Mouse (Mus musculus): ENCODE measurements around the gene Uvssa.
"Not testable (repeated sequence)": the region's sequence is repeated elsewhere in the genome, so short reads cannot be mapped to it uniquely, and the experiment has no call there.

The Uvssa gene

DNA sequence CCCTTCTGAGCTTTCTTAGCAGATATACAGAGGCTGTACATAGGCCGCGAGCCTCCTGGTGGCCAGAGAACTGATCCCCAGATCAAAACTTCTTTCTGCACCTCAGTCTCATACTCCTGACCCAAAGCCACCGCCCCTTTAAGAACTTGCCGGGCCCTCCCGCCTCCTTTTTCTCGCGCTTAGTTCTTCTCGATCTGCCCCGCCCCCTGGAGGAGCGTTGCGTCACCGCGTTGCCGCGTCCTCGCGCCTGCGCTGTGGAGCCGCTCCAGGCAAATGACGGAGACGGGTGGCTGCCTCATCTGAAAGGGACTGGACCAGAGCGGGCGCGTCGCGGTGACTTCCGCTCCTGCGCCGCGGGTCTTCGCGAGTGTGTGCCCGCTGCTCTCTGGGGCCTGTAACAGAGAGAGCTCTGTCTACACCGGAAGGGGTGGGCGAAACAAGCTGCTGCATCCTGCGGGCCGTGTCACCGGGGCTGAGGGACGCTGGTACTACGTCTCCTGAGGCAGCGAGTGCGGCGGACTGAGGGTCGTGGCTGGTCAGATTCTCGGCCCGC is at the start of gene Uvssa:
Gene Uvssa, plus strand, starts transcription at position 248 of the 553 bp plus-strand sequence.
- peak; percentile 99 for DNase-seq (ENCODE audit: inconsistent age in 2 of 2, low spot score in 1 of 2)

- DNase-seq (ENCODE audit: inconsistent age in 2 of 2, low spot score in 1 of 2) = no peak
These were observed 43.7 kb upstream of the Uvssa start for GRCm38 (mm10) chr5:33334381-33335272.

DNA sequence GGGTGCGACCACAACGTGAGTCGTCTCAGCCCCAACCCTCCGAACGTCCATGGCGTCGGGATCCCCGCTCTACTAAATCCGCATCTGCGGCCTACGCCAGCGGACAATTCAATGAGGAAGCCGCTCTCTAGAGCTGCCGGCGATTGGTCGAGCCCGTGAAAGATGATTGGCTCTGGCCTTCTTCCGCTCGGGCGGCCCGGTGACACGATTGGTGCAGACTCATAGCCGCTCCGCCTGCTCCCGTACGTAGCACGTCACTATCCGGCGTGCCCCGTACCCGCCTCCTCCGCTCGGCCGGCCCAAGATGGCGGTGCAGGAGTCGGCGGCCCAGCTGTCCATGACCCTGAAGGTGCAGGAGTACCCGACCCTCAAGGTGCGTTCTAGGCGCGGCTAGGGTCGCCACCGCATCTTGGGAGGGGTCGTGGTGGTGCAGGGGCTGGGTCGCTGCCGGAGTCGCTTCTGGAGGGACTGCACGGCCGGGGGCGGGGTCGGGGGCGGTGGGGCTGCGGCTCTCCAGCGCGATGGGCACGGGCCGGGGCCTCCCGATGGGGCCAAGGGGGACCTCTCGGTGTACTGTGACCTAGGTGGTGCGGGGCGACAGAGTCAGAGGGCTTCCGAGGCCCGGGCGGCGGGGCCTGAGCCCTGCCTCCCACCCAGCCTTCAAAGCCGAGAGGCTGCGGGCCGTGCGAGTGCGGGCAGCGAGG is 42.9 kb upstream of the Uvssa start, which contains the start of gene Maea:
Gene Maea, plus strand, starts transcription at position 237 of the 704 bp plus-strand sequence.
- peak; percentile 97 to 98 for DNase-seq (ENCODE audit: inconsistent age in 2 of 2, low spot score in 1 of 2)

DNA sequence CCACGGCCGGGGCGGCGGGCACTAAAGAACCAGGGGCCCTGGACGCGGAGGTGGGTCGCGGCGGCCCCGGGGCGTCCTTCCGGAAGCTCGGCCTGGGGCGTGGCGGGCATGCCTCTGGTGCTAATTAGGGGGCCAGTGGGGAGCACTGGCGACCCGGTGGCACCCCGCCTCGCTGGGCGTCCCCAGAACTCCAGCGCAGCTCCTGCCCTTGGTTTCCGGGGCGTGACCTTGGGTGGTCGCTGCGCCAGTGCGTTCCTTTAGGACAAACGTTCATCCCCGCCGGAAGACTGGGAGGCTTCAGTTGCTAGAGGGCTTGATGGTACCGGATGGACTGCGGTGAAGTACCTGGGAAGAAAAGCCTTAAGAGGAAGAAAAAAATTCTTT is 42.4 kb upstream of the Uvssa start:
- DNase-seq (ENCODE audit: inconsistent age in 2 of 2, low spot score in 1 of 2) = no peak

- DNase-seq (ENCODE audit: inconsistent age in 2 of 2, low spot score in 1 of 2) = no peak
These were observed 41.1 kb upstream of the Uvssa start for GRCm38 (mm10) chr5:33337206-33337605.

- DNase-seq (ENCODE audit: inconsistent age in 2 of 2, low spot score in 1 of 2) = no peak
These were observed 37.2 kb upstream of the Uvssa start for GRCm38 (mm10) chr5:33341165-33341564.

GRCm38 (mm10) chr5:33342248-33342647 is 36.1 kb upstream of the Uvssa start:
- DNase-seq (ENCODE audit: inconsistent age in 2 of 2, low spot score in 1 of 2) = not testable (repeated sequence)

GRCm38 (mm10) chr5:33342821-33343220 is 35.5 kb upstream of the Uvssa start:
- DNase-seq (ENCODE audit: inconsistent age in 2 of 2, low spot score in 1 of 2) = no peak

GRCm38 (mm10) chr5:33343571-33343970 is 34.8 kb upstream of the Uvssa start:
- DNase-seq (ENCODE audit: inconsistent age in 2 of 2, low spot score in 1 of 2) = no peak

DNA sequence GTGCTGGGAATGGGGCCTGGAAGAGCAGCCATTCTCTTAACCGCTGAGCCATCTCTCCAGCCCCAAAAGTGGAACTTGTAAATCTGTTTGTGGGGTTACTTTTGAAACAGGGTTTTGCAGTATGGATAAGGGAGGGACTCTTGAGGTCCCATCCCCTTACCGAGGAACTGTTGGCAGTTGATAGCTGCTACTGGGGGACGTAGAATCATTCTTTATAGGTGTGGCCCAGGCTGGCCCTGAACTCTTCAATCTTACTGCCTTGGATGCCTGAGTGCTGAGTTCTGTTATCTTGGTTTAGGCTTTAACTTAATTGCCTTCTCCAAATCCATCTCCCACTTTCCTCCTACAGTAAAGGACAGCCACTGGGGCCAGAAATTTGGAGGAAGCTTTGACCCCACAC is 34.3 kb upstream of the Uvssa start:
- DNase-seq (ENCODE audit: inconsistent age in 2 of 2, low spot score in 1 of 2) = no peak

- DNase-seq (ENCODE audit: inconsistent age in 2 of 2, low spot score in 1 of 2) = no peak
These were observed 30.7 kb upstream of the Uvssa start for GRCm38 (mm10) chr5:33347620-33348019.

DNA sequence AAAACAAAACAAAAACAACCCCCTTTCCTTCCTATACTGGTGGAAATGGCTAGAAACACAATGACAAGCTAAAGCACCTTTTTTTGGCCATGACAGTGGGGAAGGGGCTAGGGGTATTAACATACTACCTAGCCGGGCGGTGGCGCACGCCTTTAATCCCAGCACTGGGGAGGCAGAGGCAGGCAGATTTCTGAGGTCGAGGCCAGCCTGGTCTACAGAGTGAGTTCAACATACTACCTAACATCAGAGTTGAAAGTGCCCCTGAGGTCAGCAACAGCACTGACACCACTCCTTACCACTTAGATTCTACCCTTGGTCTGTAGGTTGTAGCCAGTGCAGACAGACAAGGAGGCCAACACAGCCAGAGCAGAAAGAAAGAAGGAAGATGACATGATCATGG is 29.1 kb upstream of the Uvssa start:
- no peak for DNase-seq (ENCODE audit: inconsistent age in 2 of 2, low spot score in 1 of 2)

- no peak for DNase-seq (ENCODE audit: inconsistent age in 2 of 2, low spot score in 1 of 2)
These were observed 28.6 kb upstream of the Uvssa start for GRCm38 (mm10) chr5:33349706-33350105.

DNA sequence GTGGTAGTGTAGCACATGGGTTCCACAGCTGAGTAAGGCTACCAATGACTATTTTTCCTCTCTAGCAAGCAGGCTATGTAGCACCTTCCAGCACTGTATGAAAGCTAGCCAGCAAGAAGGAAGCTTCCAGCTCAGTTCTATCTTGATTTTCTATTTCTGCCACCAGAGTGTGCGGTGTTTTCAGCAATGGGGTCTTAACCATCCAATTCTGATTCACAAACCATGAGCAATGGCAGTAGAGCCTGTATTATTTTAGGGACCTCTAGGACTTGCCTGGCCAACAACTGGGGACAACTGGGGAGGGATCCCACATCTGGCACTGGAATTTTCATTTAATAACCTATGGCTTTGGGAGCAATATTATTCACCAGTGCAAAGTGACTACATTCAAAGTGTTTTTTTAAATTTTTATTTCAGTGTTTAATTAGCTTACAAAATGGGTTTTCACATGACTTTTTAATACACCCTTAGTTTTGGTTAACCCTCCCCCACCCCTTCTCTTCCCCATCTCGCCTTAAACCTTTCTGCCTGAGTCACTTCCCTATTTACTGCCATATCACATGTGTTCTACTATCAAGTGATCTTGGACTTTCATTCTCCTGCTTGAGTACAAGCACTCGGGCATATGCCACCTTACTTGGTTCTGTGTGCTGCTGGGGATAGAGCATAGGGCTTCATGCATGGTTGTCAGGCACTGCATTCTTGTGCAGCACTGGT is 26.6 kb upstream of the Uvssa start:
- no peak for DNase-seq (ENCODE audit: inconsistent age in 2 of 2, low spot score in 1 of 2)

DNA sequence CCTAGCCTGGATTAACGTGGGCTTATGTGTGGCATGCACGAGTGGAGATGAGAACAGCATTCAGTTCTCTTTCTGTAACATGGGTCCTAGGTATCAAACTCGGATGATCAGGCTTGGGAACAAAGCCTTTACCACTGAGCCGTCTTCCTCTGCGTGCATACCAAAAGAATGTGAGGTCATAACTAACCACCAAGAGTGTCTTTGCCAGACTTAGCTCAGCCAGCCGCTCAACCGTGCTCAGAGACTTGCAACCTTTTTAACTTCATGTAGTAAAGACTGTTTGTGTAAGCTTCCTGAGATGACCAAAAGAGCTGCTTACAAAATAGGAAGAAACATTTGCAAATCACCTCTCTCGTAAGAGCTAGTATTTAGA is 26.1 kb upstream of the Uvssa start:
- no peak for DNase-seq (ENCODE audit: inconsistent age in 2 of 2, low spot score in 1 of 2)

- DNase-seq (ENCODE audit: inconsistent age in 2 of 2, low spot score in 1 of 2) = no peak
These were observed 25.3 kb upstream of the Uvssa start for GRCm38 (mm10) chr5:33353011-33353410.

GRCm38 (mm10) chr5:33357494-33357893 is 20.9 kb upstream of the Uvssa start:
- no peak for DNase-seq (ENCODE audit: inconsistent age in 2 of 2, low spot score in 1 of 2)

GRCm38 (mm10) chr5:33358467-33358866 is 19.9 kb upstream of the Uvssa start:
- DNase-seq (ENCODE audit: inconsistent age in 2 of 2, low spot score in 1 of 2) = peak; percentile 61 to 81

DNA sequence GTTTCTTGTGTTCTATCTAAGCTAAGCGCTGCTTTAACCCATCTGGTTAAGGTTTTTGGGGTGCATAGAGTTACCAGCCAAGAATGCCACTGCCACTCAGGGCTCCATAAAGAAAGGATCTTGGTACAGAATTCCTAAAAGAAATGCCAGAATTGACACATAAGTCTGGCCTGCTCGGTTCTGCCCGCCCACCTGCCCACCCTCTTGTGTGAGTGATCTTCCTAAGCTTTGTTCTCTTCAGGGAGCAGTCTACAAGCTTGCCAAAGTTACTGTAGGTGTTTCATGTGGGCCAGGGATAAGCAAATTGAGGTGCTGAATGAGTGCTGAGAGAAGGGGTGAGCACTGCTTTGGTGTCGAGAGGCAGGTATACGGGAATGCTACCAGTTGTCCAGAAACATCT is 15.1 kb upstream of the Uvssa start:
- no peak for DNase-seq (ENCODE audit: inconsistent age in 2 of 2, low spot score in 1 of 2)

GRCm38 (mm10) chr5:33368651-33369050 is 9.7 kb upstream of the Uvssa start:
- no peak for DNase-seq (ENCODE audit: inconsistent age in 2 of 2, low spot score in 1 of 2)

DNA sequence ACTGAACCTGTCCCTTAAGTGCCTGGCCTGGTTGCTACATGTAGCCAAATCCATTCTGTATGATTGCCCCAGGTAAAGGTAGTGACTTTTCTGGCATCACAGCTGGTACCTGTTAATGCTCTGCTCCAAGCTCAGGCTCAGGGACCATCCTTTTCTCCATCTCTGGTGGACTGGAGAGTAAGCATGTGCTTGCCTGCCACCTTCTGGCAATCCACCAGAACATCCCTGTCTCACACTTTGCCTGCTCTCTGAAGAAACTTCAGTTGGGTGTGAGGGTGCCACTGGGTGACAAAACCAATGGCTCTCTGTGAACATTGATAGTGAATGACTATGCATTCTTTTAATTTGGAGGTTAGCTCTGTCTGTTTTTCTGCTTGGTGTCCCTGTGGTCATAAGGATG is 7.2 kb upstream of the Uvssa start:
- DNase-seq (ENCODE audit: inconsistent age in 2 of 2, low spot score in 1 of 2) = peak in 1 of 2 experiments; percentile 37
